Mouse (Mus musculus): ENCODE measurements around the gene LTO1.

GRCm38 (mm10) chr7:144979814-144980213, 64.9 kb downstream of the LTO1 start:
- TF ChIP-seq CTCF (conservative IDR thresholded peaks at IDR 0.05; ENCODE audit: insufficient read depth, insufficient read length, low read depth, low read length) (no peak), POLR2A (IDR thresholded peaks at IDR 0.05; ENCODE audit: low read depth, low read length) (no peak)
